Mouse (Mus musculus) spleen, adult 2 months (tissue): ENCODE data around the gene Adam1a.

Source experiments
- CTCF ChIP-seq: fragments of 200-500 bp; IDR thresholded peaks from 2 replicates; pipeline ENCODE4 v1.5.1; 2011; ENCODE audit warnings: mild to moderate bottlenecking, inconsistent platforms; ENCODE audit not compliant: insufficient read depth, insufficient read length, insufficient replicate concordance; ENCODE audit errors: extremely low read depth
- POLR2A ChIP-seq: fragments of 200-500 bp; IDR thresholded peaks from 2 replicates; pipeline ENCODE4 v1.6.1; 2011; ENCODE audit warnings: low read depth, low read length, inconsistent platforms

DNA sequence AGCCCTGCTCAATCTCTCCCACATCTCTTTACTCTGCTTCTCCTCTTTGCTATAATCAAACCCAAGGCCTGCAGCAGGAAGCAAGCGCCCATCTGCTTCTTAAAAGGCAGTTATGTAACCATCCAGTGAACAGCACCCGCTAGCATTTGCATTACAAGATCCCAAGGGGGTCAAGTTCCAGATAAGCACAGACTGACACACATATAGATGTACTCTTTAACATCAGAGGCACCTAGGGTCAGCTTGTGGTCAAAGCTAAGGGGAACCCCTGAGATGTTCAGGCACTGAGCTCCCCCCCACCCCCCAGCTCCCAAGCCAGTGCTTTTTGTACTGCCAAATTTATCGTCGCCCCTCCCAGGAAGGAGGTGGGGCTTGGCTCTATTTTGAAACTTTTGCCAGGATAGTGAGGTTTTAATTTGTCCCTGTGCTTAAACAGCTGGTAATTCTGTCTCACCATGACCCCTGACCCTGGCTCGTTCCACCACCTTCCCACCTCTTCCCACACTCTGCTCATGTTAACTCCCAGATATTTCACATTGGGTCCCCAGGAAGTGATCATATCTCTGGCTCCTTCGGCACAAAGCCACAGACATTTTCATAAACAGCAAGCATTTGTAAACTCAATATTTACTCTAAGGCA lies 41.2 kb upstream of the Adam1a start:
- TF ChIP-seq CTCF (no peak), POLR2A (no peak)
